Mouse (Mus musculus) adrenal gland (tissue): ENCODE measurements around the gene Cers5.
"Not testable (repeated sequence)": the region's sequence is repeated elsewhere in the genome, so short reads cannot be mapped to it uniquely, and the experiment has no call there.

Experiments used
- intact Hi-C: fragments of 180-260 bp; cut with DNase I; formaldehyde crosslinking; loops from one replicate; pipeline ENCODE4 v1.15.1; 2025

Gene Cers5

DNA sequence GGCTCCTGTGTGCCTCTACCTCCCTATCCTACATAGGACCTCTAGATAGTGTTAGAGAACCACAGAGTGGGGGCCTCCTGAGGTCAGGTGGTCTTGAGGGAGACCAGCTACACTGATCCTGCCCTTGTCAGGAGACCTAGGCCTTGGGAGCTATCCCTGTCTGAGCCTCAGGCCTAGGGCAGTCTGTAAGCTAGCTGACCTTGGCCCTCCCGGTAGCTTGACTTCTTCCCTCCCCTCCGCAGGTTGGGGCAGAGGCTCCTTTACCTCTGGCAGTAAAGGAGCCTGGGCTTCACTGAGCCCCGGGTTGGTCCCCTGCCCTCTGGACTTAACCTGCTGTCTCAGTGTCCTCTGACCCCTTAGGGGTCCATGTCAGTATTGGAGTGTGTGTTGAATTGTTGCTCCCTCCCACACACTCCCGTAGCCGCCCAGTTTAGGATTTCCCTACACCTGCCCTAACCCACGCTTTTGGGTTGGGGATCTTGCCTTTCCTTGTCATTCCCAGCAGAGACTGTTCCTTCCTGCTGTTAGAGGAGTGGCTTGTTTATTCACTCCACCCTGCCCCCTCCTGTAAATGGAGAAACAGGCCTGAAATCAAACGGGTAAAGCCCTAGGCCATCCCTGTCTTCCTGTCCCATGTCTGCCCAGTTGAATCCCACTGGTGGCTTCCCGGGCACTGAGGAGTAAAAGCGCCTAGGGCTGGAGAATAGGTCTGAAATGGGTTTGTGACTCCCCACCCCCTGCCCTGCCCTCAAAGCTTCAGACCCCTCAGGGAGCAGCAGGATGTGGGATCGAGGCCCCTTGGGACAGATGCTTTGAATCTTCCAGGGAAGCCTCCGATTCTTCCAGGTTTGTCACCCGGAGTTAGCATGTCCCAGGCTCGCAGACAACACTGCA, 59.8 kb downstream of the Cers5 start:
- intact Hi-C loops, result no loop called here

DNA sequence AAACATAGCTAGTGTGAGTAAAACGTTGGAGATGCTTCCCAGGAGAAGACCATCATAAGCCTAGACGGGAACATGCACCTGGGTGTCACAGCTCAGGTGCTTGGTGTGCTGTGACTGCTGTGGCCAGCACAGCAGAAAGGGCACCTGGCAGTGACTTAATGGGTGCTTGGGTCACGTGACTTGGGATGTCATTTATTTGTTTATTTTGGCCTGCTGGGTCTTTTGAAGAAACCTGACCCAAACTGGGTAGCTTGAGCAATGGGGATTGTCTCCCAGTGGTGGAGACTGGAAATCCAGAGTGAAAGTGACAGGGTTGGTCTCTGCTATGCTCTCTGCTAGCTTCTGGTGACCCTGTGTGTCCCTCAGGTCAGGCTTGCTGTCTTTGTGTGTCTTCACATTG, 61.2 kb downstream of the Cers5 start:
- intact Hi-C loops, result no loop called here

DNA sequence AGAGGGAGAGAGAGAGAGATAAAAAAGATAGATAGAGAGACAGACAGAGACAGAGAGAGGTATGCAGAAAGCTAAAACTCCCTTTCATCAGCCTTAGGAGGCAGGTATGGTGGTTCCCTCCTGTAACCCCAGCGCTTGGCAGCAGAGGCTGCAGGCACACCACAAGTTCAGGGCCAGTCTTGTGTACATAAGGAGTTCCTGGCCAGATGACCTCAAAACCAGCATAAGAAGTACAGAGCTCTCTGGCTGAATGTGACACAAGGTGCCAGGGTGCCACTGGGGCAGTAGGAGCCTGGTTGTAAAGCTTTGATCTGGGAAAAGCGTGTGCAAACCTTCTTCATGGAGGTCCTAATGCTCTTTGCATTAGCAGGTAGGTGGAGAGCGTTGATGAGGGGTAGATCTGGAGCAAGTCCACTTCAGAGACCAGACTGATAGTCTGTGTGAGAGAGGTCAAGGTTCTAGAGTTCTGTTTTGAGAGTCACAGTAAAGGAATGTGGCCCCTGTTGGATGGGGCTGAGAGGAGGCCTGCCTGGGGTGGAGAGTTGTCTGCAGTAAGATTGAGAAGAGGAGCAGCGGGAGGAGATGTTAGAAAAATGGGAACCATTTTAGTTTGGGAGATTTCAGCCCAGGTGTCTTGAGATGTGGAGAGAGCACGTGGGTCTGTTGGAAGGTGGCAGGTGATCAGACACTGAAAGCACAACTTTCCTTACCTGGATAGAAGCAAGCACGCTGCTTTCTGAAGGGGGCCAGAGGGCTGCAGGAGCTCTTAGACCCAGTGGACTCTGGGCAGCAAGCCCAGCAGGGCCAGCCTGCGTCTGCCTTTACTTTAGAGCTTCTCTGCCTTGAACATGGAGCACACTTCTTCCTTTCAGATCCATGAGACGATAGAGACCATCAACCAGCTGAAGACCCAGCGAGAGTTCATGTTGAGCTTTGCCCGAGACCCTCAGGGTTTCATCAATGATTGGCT, 62.2 kb downstream of the Cers5 start:
- intact Hi-C loops, result no loop called here

DNA sequence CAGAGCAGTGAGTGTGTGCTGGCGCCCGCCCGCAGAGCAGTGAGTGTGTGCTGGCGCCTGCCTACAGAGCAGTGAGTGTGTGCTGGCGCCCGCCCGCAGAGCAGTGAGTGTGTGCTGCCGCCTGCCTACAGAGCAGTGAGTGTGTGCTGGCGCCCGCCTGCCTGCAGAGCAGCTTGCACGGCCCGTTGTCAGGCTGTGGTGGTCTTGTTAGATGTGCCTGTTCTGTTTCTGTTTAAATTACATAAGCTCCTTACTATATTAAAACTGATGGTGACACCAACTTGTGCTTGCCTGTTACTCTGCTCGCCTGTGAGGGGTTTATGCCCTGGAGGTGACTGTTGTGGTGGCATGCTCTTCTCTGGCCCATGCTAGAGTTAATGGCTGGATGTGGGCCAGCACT, 64.5 kb downstream of the Cers5 start:
- intact Hi-C loops, result no loop called here

DNA sequence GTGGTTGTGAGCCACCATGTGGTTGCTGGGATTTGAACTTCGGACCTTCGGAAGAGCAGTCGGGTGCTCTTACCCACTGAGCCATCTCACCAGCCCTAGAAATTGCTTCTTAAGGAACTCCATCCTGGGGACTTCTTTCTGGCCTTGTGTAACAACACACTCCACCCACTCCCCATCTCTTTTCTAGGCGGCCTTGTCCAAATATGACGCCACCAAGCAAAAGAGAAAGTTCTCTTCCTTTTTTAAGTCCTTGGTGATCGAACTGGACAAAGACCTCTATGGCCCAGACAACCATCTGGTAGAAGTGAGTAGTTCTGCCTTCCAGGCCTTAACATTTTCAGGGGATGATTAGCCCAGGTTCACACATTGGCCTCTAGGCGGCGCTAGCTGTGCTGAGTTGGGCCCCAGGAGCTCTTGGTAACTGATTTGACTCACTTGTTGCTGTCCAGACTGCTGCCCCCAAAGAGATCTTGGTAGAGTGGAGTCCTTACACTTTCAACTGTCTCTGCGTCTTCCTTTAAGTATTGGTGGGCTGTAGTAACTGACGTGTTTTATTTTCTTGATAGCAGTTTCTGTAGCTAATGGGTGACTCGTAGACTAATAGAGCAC, 67.1 kb downstream of the Cers5 start, which contains the start of gene Gm17349:
TSS of gene Gm17349 (minus strand) at position 51 of the 609 bp plus-strand sequence.
- intact Hi-C loops, result no loop called here

DNA sequence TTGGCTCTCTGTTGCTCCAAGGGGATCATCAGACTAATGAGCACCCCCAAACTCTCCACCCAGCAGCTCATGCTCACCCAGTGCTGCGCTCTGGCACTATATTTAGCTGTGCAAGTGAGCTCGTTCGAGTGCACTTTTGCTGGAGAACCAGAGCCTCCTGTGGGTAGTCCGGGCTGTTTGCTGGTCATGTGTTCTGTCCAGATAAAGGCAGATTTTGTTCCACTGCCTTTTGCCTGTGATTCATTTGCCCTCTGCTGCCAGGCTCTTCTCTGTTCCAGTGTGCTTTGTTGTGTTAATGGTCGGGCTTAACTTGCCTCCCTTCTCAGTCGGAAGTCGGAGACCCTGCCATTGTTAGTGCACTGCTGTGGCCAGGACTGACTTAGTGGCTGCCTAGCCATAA, 67.8 kb downstream of the Cers5 start:
- intact Hi-C loops, result no loop called here

DNA sequence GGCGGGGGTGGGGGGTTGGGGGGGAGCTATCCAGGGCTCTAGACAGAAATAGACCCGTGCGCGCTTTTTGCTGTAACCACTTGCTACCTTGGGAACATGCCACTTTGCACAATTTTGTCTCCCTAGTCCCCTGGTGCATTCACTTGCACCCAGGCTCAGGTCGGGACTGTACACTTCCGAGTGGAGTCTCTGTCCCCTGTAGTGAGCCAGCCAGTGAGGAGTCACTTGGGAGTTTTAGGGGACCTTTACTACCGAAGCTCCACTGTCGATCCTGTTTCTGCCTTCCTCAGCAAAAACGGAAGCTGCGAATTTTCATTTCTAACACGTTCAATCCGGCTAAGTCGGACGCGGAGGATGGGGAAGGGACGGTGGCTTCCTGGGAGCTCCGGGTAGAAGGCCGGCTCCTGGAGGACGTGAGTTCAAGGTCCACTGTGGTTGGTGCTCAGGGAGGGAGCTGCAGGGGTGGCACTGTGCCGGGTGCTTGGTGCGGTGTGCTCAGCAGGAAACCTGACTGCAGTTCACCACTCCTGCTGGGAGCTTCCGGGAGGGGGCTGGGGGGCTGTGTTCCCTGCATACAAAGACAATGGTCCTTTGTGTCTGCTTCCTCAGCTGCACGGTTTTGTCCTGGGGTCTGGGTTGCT, 68.5 kb downstream of the Cers5 start:
- intact Hi-C loops, result no loop called here

DNA sequence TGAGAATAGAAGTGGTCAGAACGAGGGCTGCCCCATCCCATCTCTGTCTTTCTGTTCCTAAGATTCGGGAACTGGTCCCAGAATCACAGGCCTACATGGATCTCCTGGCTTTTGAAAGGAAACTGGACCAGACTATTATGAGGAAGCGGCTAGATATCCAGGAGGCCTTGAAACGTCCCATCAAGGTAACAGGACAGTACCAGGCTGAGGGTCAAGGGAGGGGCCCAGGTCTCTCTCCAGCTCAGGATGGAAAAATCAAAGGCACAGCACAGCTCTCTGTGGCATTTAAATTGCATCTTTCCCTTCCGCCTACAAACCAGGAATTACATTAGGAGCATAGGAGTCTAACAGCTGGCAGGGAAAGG, 69.0 kb downstream of the Cers5 start:
- intact Hi-C loops, result no loop called here

DNA sequence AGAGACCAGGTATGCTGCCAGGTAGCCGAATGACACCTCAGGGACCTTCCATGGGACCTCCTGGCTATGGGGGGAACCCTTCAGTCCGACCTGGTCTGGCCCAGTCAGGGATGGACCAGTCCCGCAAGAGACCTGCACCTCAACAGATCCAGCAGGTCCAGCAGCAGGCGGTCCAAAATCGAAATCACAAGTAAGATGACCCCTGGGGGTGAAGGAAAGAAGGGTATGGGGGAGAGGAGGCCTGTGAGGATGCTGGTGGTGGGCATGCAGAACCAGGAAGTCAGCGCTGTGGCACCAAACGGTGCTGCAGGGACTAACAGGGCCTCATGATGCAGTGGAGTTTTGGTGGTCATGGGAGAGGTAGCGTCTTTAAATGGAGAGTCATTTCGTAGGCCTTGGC, 69.6 kb downstream of the Cers5 start:
- intact Hi-C loops, result no loop called here

DNA sequence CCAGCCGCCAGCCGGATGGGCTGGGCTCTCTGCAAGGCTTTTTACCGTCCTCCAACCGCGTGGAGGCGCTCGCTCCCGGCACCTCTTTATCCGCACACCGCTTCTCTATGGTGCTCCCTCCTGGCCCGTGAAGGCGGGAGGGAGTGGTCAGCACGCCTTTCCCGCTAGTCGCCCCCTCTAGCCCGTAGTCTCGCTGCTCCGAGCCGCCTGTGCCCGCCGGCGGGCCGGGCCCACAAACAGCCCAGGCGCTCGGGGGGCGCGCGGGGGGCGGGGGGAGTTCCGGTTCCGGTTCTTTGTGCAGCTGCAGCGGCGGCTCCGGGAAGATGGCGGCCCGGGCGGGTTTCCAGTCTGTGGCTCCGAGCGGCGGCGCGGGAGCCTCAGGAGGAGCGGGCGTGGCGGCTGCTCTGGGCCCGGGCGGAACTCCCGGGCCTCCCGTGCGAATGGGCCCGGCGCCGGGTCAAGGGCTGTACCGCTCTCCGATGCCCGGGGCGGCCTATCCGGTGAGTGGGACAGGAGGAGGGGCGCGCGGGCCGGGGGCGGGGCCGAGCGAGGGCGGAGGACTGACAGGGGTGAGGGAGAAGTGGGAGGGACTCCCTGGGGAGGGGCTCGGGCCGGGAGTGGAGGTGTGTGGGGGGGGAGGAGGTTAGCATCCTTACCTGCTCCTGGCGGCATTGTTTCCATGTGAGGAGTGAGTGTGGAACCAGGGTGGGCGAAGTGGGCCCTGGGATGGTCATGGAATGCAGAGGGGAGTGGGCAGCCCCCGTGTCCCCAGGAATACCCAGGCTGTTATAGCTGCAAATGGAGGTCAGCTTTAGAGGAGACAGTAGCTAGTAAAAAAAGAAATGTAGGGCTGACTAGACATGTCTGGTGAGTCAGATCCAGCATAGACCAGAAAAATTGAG, 70.4 kb downstream of the Cers5 start, which contains the start of gene Smarcd1:
TSS of gene Smarcd1 (plus strand) at position 131 of the 902 bp plus-strand sequence.
- intact Hi-C loops, result no loop called here

DNA sequence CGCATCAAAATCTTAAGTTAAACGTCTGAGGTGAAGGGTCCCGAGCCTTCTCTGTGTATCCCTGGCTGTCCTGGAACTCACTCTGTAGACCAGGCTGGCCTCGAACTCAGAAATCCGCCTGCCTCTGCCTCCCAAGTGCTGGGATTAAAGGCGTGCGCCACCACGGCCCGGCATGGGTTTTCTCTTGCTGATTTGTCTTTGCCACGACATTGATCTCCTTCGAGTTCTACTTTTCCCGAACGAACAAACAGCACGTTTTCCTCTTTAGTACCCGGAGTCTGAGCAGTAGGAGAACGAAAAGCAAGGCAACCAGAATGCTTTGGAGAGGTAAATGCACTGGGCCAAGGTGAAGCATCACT, 71.1 kb downstream of the Cers5 start:
- intact Hi-C loops, result not testable (repeated sequence)

DNA sequence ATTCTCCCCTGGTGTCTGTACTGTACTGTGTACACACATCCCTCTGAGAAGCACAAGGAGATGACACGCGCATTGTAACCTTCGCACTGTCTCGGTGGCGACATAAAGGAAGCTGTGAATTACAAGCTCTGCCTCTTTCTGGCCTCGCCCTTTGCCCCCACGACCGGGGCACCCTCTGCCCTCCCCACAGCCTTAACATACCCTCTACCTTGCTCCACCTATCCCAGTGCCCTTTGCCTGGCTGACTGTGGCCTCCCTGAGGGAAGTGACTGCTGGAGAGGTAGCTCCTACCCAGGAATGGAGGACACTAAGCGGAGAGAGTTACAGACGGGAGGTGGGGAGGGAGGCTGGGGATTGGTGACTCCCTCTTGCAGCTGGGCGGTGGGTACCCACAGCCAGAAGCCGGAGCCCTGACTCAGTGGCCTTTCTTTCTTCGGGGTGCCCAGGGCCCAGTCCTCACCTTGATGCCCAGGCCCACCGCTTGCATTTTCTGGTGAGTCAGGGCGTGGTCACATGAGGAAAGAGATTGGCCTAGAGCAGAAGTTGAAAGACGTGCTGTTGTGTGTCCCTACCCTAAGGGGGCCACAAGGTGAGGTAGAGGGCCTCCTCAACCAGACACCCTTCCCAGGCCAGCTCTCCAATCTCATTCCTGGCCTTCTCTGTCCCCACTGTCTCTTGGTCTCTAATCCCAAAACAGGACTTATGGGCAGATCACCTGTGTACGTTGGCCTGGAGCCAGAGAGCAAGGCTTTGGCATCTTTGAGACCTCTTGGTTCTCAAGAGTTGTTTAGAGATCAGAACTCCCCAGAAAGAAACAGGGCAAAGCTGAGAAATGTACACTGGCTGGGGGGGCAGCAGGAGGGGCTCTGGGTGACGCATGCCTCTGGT, 72.2 kb downstream of the Cers5 start:
- intact Hi-C loops, result no loop called here

DNA sequence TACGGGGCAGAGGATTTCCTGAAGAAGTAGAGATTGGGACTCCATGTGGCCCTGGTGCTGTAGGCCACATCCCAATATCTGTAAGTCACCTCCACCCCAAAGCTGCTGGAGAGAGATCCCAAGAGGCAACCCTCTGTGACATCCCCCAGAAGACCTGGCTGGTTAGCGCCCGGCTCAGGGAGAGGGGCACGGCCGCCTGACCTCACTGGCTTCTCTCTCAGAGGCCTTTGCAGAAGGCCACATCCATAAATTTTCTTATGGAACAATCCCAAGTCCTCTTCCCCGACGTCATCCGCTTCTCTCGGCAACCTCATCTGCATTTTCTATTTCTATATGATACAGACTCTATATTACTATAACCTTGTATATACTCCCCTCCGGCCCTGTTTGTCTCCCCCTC, 73.0 kb downstream of the Cers5 start:
- intact Hi-C loops, result no loop called here

DNA sequence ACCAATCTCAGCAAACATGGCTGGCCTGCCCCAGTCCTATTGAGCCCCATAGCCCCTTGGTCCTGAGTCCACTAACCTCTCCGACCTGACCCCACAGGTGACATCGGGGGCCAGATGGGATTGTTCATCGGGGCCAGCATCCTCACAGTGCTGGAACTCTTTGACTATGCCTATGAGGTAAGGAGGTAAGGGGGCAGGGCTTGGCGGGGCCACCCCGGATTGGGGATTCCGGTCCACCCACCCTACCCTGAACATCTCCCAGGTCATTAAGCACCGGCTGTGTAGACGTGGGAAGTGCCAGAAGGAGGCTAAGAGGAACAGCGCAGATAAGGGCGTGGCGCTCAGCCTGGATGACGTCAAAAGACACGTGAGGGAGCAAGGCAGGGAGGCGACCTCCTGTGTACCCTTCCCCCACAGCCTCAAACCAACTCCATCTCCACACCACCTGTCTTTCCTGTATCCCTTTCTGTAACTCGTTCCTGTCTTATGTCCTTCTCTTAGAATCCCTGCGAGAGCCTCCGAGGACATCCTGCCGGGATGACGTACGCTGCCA, 74.1 kb downstream of the Cers5 start:
- intact Hi-C loops, result no loop called here

DNA sequence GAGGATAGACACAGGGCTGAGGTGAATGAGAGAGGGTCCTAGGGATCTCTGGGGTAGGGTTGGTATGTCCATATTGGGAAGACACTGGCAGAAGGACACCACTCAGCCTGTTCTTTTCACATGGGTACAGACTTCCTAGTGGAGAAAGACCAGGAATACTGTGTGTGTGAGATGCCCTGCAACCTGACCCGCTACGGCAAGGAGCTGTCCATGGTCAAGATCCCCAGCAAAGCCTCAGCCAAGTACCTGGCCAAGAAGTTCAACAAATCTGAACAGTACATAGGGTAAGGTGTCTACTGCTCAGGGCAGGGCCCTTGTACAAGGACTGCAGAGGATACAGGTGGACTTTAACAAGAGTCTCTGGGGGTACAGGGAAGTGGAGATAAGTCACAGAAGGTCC, 75.4 kb downstream of the Cers5 start:
- intact Hi-C loops, result no loop called here

DNA sequence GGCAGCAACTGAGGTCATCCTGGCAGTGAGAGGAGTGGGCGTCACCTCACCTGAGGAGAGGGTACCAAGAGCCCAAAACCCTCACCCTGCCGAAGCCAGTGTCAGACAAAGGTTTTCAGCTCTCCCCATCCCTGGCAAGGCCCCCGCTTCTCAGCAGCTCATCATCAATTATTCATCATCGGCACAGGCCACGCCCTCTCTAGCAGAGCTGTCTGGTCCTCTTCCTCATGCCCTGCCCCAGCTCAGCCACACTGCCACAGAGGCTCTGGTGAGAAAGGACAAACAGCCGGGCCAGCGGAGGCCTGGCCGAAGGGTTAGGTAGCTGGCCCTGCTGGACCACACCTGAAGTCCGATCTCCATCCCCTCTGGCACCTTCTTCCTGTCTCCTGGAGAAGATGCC, 80.7 kb downstream of the Cers5 start:
- intact Hi-C loops, result loop anchor here (5.0 kb wide), 1 partner anchor 190 kb away; no protein-coding TSS in a partner anchor

DNA sequence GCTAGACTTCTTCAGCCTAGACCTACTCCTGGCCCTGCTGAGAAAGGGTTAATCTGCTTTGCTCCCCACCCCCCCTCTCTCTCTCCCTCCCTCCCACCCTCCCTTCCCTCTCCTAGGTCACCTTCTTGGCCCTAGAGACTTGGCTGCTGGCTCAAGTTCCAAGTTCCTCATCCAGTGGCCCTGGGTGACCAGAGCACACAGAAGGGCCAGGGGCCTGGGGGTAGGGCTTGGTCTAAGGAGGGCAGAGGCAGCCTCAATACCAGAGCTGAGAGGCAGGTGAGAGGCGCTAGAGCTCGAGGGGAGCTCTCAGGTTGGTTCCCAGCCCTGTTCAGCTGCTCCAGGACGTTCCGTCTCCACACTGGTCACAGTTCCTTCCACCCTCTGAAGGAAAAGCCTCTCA, 81.8 kb downstream of the Cers5 start:
- intact Hi-C loops, result loop anchor here (5.0 kb wide), 1 partner anchor 189 kb away; no protein-coding TSS in a partner anchor

DNA sequence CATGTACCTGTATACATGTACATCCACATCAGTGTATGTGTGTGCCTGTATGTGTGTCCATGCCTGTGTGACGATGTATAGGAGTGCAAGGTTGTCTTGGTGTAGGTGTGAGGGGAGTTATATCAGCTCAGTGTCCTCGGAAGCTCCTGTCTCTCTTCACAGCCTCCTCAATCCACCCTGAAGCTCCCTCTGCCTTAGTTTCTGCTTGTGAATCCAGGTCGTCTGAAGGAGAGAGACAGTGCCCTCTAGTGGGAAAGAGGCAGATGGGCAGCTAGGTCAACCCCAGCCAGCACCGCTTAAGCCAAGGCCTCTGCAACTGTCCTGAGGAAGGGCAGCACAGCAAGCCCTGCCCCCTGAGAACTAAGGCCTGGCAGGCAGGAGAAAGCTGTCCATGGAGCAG, 84.0 kb downstream of the Cers5 start:
- intact Hi-C loops, result no loop called here
